Mouse (Mus musculus) adrenal gland, postnatal 4 days (tissue): ENCODE results near the gene Gm10271. TPM values are rescaled to one million over a fixed set of nuclear protein-coding genes. Genes with fewer than 3 reads are reported as not detected.

Experiments used
- DNase-seq, 2 experiments: peaks; one replicate each; pipeline ENCODE4 v3.0.0; 2021 to 2022; ENCODE audit warnings: low spot score in 2 of 2, mixed read lengths in 2 of 2
- total RNA-seq, 2 experiments: library from RNA; stranded (reverse); gene quantifications; 2 replicates each; pipeline ENCODE4 v1.2.3; 2021

Gene Gm10271
- total RNA-seq, 2 experiments from 2014 or later, result not detected

DNA sequence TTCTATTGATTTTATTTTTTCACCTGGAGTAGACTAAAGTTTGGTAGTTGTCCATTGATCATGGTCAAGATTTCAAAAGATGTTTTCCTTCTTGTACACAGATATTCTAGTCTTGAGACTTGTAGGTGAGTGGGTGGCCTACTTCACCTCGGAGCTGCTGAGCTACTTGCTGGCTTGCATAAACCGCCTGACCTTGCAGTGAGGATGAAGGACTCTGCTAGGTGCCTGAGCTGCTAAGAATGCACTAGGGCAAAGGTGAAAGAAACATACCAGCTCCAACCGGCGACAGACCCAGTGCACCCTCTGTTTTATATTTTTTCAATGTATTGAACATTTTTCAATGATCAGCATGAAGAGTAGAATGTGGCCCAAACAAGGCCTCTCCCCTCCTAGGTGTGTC is 7.9 kb upstream of the Gm10271 start:
- DNase-seq, result no peak

GRCm38 (mm10) chr10:116978841-116979240 is 6.4 kb upstream of the Gm10271 start:
- no peak for DNase-seq

DNA sequence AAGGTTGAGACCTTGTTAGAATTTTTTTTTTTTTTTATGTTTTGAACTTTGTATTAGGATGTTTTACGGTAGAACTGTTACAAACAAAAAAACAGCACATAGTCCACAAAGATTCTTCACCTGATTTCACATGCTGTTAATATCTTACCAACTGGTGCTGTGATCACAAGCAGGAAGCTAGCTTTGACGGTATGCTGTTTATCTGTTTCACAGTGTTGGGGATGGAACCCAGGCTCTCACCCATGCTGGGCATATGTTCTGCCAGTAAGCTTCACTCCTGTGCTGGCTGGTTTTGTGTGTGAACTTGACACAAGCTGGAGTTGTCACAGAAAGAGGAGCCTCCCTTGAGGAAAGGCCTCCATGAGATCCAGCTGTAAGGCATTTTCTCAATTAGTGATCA is 5.4 kb upstream of the Gm10271 start:
- DNase-seq, result no peak

DNA sequence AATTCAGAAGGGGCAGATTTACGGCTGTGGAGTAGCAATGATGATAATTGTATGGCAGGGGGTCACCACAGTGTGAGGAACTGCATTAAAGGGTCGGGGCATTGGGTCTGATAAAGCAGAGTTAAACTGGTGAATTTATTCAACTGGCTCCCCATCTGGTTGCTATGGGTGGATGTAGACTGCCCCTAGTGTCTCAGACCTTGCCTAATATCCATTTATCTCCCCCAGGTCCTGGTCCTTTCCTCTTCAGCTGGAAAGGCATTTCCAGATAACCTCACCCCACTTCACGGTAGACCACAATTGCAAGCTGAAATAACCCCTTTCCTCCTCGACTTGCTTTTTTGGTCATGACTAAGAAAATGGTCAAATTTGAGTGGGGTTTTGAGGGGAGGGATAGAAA is 5.0 kb upstream of the Gm10271 start:
- no peak for DNase-seq

GRCm38 (mm10) chr10:116968741-116969140 is 3.7 kb downstream of the Gm10271 start:
- no peak for DNase-seq

- DNase-seq, result no peak
Observed at GRCm38 (mm10) chr10:116966065-116966464, 6.3 kb downstream of the Gm10271 start.

GRCm38 (mm10) chr10:116965297-116965696 is 7.1 kb downstream of the Gm10271 start:
- DNase-seq, result no peak

DNA sequence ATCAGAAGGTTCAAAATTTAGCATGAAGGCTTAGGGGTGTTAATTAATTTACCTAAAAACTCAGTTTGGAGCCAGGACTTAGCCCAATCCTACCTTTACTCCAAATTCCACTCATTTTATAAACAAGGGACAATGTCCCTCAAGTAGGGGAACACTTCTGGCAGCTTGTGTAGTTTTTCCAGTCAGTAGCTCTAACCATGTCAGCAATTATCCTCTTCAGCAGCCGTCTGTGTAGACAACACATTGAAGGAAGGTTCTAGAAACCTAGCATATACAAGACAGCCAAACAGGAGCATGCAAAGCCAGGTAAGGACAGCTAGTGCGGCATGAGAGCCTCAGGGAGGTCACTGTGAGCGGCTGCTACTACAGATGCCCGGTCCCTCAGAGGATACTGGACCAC is 7.8 kb downstream of the Gm10271 start:
- DNase-seq, result no peak

- DNase-seq, result no peak
Observed at GRCm38 (mm10) chr10:116964084-116964483, 8.3 kb downstream of the Gm10271 start.

DNA sequence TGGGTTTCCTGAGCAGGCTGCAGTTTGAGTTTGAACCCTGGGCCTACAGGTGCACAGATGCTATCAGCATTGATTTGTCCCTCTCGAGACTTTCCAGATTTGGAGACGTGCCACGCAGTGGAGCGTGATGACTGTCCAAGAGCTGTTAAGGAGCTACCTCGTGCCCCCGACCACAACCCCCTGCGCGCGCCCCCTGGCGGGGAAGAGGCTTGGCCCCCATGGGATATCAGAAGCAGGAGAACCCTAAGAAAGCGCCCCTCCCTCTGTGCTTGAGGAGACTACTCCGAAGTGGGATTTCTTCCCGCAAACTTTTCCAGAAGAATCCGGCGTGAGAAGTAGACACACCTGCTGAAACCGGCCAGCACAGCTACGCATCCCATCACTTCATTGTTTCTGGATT is 9.6 kb downstream of the Gm10271 start:
- DNase-seq, result no peak

- no peak for DNase-seq
Observed at GRCm38 (mm10) chr10:116962152-116962551, 10.3 kb downstream of the Gm10271 start.

DNA sequence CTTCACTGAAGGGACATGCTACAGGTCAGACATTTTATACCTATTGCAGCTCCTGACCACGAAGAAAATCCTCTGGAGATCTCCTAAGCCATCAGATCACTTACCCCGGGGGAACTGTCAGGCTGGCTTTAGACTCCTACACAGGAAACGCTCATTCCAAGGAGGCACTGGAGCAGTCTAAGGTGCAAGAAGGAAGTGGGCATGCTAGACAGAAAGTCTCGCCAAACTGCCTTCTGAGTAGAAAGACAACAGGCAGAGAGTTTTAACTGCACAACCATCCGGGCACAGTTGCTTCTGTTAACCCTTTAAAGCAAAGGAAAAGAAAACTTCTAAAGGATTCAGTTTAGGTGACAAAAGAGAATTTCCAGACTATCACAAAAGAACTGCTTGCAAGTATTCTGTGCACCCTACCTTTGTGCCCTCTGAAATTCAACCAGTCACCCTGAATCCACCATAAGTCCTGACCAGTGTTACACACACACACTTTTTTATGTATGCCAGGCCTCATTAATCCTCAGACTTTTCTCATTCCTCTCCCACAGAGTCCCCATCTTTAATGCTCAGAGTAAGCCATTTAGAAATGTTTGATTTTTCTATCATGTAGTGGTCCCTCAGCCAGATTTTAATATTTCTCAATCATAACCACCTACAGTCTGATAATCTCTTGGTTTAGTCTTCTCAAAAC is 14.4 kb downstream of the Gm10271 start:
- DNase-seq, result no peak

DNA sequence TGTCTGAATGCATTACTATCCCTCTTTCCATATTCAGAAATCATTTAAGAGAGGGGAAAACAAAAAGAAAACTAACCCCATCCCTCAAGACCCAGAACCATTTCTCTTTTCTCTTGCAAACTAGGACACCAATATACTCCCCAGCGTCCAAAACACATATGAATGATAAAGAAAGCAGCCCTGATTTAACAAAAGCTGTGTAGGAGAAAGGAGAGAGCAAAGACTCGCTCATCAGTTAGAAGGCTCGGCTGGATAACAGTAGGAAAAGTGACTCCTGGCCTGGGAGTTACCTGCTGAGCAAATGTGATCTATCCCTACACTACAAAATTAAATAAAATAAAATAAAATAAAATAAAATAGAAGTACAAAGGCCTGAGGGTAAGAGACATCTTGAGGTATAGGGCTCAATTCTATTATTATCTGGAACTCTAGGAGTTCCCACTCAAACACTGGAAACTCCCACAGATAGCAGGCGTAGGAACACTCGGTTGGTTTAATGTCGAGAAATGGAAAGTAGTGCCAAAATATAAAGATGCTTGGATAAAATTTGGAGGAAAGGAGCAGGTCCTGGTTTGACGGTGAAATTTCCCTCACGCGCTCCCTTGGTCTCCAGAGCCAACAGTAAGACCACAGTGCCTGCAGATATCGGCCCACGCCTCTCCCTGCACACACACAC is 15.8 kb downstream of the Gm10271 start:
- no peak for DNase-seq

- DNase-seq, result no peak
Observed at GRCm38 (mm10) chr10:116955191-116955590, 17.2 kb downstream of the Gm10271 start.

- DNase-seq, result no peak
Observed at GRCm38 (mm10) chr10:116950886-116951285, 21.5 kb downstream of the Gm10271 start.

- peak; percentile 75 to 87 for DNase-seq
Observed at GRCm38 (mm10) chr10:116950009-116950769, 22.2 kb downstream of the Gm10271 start, which contains the start of gene Rab3ip. TSS of gene Rab3ip (minus strand) at chr10:116950769.

GRCm38 (mm10) chr10:116949111-116950008 is 23.0 kb downstream of the Gm10271 start:
- DNase-seq, result peak in 1 of 2 experiments; percentile 21

GRCm38 (mm10) chr10:116948414-116948813 is 24.0 kb downstream of the Gm10271 start:
- DNase-seq, result no peak

GRCm38 (mm10) chr10:116944940-116945339 is 27.5 kb downstream of the Gm10271 start:
- DNase-seq, result no peak

DNA sequence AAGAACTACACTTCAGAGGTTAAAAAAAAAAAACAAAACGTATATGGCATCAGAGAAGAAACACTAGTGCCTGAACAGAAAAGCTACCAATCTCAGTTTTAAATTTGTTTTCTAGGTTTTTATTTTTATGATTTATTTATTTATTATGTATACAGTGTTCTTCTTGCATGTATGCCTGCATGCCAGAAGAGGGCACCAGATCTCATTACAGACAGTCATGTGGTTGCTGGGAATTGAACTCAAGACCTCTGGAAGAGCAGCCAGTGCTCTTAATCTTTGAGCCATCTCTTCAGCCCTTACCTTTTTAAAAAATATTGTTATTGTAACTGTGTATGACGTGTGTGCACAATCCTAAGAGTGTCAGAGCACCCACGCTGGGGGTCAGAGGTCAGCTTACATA is 28.3 kb downstream of the Gm10271 start:
- no peak for DNase-seq

- no peak for DNase-seq
Observed at GRCm38 (mm10) chr10:116943025-116943424, 29.4 kb downstream of the Gm10271 start.
